Mouse (Mus musculus): ENCODE data around the gene Dip2b.

The Dip2b gene

DNA sequence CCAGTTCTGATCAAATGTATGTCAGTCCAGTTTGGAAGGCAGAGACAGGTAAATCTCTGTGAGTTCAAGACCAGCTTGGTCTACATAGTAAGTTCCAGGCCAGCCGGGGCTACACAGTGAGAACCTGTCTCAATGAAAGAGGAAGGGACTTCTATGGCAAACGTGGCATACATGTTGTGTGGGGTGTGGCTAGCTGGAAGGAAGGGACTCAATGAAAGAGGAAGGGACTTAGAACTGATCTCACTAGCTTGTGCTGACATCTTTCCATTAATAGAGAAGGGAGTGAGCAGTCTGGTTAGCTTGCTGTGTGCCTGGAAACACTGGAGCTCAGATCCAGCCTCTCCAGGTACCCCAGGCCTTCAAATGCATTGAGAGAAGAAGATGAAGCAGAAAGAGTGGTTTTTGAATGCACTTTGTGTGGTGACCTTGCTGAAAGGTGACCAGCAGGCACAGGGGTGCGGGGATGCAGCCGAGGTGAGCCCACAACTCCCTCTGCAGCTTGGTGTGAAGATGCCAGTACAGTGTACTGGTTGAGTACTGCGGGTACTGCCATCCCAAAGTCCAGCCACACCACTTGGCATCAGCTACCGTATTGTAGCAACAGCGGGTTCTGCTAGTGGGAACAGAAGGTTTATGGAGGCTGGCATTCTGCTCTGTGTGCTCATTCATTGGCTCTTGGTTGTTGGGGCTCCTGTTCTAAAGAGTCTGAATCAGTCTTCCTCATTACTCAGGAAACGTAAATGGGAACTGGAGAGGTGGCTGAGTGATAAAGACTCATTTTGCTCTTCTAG is 148.6 kb downstream of the Dip2b start:
- TF ChIP-seq GATA4 (IDR thresholded peaks at IDR 0.05; ENCODE audit: insufficient replicate concordance, low read length), result no peak

GRCm38 (mm10) chr15:100188542-100188941 is 150.1 kb downstream of the Dip2b start:
- TF ChIP-seq GATA4 (IDR thresholded peaks at IDR 0.05; ENCODE audit: insufficient replicate concordance, low read length), result no peak

GRCm38 (mm10) chr15:100188962-100189404 is 150.5 kb downstream of the Dip2b start:
- no peak for TF ChIP-seq GATA4 (IDR thresholded peaks at IDR 0.05; ENCODE audit: insufficient replicate concordance, low read length)

DNA sequence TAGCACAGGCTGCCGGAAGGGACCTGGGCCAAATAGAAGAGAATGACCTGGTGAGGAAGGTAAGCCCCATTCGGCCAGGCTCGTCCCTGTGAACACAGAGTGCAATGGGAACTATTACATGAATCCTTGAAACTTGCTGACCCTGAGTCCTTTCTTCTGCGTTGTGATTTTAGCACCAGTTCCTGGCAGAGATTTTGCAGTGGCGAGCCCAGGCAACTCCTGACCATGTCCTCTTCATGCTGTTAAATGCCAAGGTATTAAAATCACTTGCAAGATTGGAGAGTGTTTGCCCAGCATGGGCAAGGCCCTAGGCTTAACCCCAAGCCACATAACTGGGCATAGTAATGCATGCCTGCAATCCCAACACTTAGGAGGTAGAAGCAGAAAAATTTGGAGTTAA is 151.6 kb downstream of the Dip2b start:
- no peak for TF ChIP-seq GATA4 (IDR thresholded peaks at IDR 0.05; ENCODE audit: insufficient replicate concordance, low read length)

- no peak for TF ChIP-seq GATA4 (IDR thresholded peaks at IDR 0.05; ENCODE audit: insufficient replicate concordance, low read length)
Measured at GRCm38 (mm10) chr15:100198983-100199745, 160.7 kb downstream of the Dip2b start.

- no peak for TF ChIP-seq GATA4 (IDR thresholded peaks at IDR 0.05; ENCODE audit: insufficient replicate concordance, low read length)
Measured at GRCm38 (mm10) chr15:100199790-100200189, 161.3 kb downstream of the Dip2b start.

DNA sequence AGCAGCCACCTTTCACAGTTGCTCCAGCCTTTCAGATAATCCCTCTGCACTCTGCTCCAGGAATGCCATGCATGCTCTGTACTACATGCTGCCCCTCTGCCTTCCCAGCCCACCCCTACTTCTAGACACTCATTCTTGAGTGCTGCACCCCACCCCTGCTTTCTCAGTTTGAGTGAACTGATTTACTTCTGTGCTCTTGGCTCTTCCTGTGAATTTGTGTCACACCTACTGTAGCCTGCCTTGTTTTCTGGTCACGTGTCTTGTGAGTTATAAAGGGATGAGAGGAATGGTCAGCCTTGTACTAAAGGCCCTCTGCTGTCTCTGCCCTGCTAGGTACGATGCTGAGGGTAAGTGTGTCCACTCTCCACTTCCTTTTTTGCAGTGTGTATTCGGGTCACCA is 163.3 kb downstream of the Dip2b start:
- TF ChIP-seq GATA4 (IDR thresholded peaks at IDR 0.05; ENCODE audit: insufficient replicate concordance, low read length), result no peak

- no peak for TF ChIP-seq GATA4 (IDR thresholded peaks at IDR 0.05; ENCODE audit: insufficient replicate concordance, low read length)
Measured at GRCm38 (mm10) chr15:100202431-100203015, 164.1 kb downstream of the Dip2b start.

DNA sequence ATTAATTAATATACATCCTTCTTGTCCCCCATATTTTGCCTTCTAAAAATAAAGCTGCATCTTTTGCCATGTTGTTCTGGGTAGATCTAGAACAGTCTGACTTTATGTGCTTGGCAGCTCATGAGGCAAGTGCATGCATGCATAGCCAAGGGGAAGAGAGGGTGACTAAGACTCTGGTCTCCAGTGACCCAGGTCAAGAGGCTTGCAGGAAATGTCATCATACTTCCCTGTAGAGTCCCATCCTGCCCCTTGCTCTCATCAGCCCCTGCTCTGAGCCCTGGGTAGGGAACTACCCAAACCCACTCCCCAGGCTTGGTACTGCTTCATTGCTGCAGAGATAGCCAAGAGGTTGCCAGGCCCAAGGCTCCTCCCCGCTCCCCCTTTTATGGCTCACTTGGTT is 166.1 kb downstream of the Dip2b start:
- no peak for TF ChIP-seq GATA4 (IDR thresholded peaks at IDR 0.05; ENCODE audit: insufficient replicate concordance, low read length)

GRCm38 (mm10) chr15:100210013-100210412 is 171.5 kb downstream of the Dip2b start:
- no peak for TF ChIP-seq GATA4 (IDR thresholded peaks at IDR 0.05; ENCODE audit: insufficient replicate concordance, low read length)

DNA sequence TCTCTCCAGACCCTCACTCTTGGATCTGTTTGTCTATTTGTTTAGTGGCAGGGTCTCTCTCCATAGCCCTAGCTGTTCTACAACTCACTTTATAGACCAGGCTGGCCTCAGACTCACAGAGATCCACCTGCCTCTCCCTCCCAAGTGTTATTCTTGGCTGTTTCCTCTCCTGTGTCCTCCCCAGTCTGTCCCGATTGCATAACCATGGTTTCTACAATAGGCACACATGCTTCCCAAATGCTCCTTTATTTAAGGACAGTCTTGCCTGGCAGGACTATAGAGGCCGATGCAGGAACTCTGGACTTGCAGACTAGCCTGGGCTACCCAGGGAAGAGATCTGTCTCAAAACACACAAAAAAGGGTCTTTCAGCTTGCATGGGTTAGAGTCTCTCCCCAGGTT is 174.9 kb downstream of the Dip2b start:
- TF ChIP-seq GATA4 (IDR thresholded peaks at IDR 0.05; ENCODE audit: insufficient replicate concordance, low read length), result no peak

GRCm38 (mm10) chr15:100215092-100215491 is 176.6 kb downstream of the Dip2b start:
- TF ChIP-seq GATA4 (IDR thresholded peaks at IDR 0.05; ENCODE audit: insufficient replicate concordance, low read length), result no peak

- TF ChIP-seq GATA4 (IDR thresholded peaks at IDR 0.05; ENCODE audit: insufficient replicate concordance, low read length), result no peak
Measured at GRCm38 (mm10) chr15:100216173-100216572, 177.7 kb downstream of the Dip2b start.

GRCm38 (mm10) chr15:100218018-100218417 is 179.6 kb downstream of the Dip2b start:
- TF ChIP-seq GATA4 (IDR thresholded peaks at IDR 0.05; ENCODE audit: insufficient replicate concordance, low read length), result no peak

DNA sequence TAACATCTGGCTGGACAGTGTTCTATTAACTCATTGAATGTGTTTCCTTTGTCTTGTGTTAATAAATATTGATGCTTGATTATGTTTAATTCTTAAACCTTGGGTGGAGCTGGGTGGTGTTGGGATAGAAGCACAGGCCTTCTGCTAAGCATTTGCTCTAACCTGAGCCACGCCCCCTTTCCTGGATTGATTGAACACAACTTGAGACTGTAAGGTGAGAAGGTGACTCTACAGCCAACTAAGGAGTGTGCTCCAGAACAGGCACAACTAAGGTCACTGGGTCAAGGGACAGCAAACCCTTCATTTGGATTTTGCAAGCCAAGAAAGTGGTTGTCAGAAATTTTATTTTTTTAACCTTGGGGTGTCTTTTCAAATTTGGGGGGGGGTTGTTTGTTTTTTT is 180.9 kb downstream of the Dip2b start:
- no peak for TF ChIP-seq GATA4 (IDR thresholded peaks at IDR 0.05; ENCODE audit: insufficient replicate concordance, low read length)

- no peak for TF ChIP-seq GATA4 (IDR thresholded peaks at IDR 0.05; ENCODE audit: insufficient replicate concordance, low read length)
Measured at GRCm38 (mm10) chr15:100220916-100221315, 182.5 kb downstream of the Dip2b start.
